Mouse (Mus musculus) lung, embryonic 14.5 days (tissue): ENCODE measurements around the gene Mat2a. TPM values are rescaled to one million over a fixed set of nuclear protein-coding genes. Genes with fewer than 3 reads are reported as not detected.
"Not testable (repeated sequence)": the region's sequence is repeated elsewhere in the genome, so short reads cannot be mapped to it uniquely, and the experiment has no call there.

Source experiments
- ATAC-seq: fragments of 200-750 bp; cut with Nextera tagmentation; 2 replicates; pipeline ENCODE4 v1.8.0; 2017; ENCODE audit warnings: mild to moderate bottlenecking, moderate TSS enrichment, moderate library complexity; ENCODE audit not compliant: insufficient read depth
- DNase-seq: peaks from one replicate; pipeline ENCODE4 v3.0.0-alpha.2; 2015
- H3K27ac ChIP-seq: fragments of 300-500 bp; sonication (generic); 2 replicates; pipeline ENCODE4 v1.5.1; 2014; ENCODE audit warnings: low read depth, mild to moderate bottlenecking, moderate library complexity
- H3K27me3 ChIP-seq: fragments of 300-500 bp; sonication (generic); 2 replicates; pipeline ENCODE4 v1.6.1; 2014; ENCODE audit warnings: low read length, control low read depth; ENCODE audit not compliant: insufficient read depth
- H3K36me3 ChIP-seq: fragments of 300-500 bp; sonication (generic); 2 replicates; pipeline ENCODE4 v1.6.1; 2014; ENCODE audit warnings: control low read depth; ENCODE audit not compliant: insufficient read depth
- H3K4me1 ChIP-seq: fragments of 300-500 bp; sonication (generic); 2 replicates; pipeline ENCODE4 v1.6.1; 2014; ENCODE audit warnings: antibody characterized with exemption, control low read depth; ENCODE audit not compliant: insufficient read depth
- H3K4me2 ChIP-seq: fragments of 300-500 bp; sonication (generic); 2 replicates; pipeline ENCODE4 v1.6.1; 2014; ENCODE audit warnings: mild to moderate bottlenecking
- H3K4me3 ChIP-seq: fragments of 300-500 bp; sonication (generic); 2 replicates; pipeline ENCODE4 v1.5.1; 2014; ENCODE audit warnings: low read depth, low read length
- H3K9ac ChIP-seq: fragments of 300-500 bp; sonication (generic); 2 replicates; pipeline ENCODE4 v1.6.1; 2014
- H3K9me3 ChIP-seq: fragments of 300-500 bp; sonication (generic); 2 replicates; pipeline ENCODE4 v1.6.1; 2016; ENCODE audit warnings: low read depth, low read length, control low read depth
- CTCF ChIP-seq: IDR thresholded peaks from 2 replicates; pipeline ENCODE4 v1.5.1; 2016; ENCODE audit warnings: antibody characterized with exemption, low read depth
- WGBS: fragments of 180-500 bp; shearing (Covaris S2); extraction: QIAGEN DNeasy Blood & Tissue Kit; methylation state at CpG from one replicate; pipeline ENCODE4 v1.1.7; 2014; 5-methylcytosine and 5-hydroxymethylcytosine counted together
- polyA plus RNA-seq: library from polyadenylated mRNA; unstranded; fragments of >200 nt; fragmentation: Nextera tagmentation; extraction: Ambion mirVana; gene quantifications from 2 replicates; pipeline ENCODE4 v1.2.1, GENCODE M21; 2014

The Mat2a gene
- polyA plus RNA-seq, 1 experiment from 2014 or later, result 402 TPM

DNA sequence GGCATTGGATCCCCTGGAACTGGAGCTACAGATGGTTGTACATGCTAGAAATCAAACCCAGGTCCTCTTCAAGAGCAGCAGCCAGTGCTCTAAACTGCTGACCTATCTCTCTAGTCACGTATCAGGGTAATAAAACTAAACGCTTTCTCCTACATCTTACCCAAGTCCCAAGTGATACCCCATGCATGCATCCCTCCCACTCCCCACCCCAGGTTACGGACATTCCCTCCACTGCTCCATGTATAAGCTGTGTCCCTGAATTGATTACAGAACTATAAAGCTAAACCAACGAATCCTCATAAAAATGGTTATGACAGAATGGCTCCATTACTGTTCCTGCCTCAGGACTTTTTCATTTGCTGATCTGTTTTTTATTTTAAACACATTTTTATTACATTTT lies 26.8 kb upstream of the Mat2a start:
- WGBS, result 80% methylated on average over 4 of the region's 4 CpGs
- Histone ChIP-seq H3K4me2 (no peak overlapping the region), H3K4me3 (no peak overlapping the region), H3K9ac (no peak overlapping the region), H3K9me3 (no peaks in the 10 kb centered on the region), H3K27me3 (no peaks in the 10 kb centered on the region), H3K4me1 (no peaks in the 10 kb centered on the region), H3K27ac (no peak overlapping the region), H3K36me3 (no peaks in the 10 kb centered on the region)
- no peak for ATAC-seq
- no peak for DNase-seq
- TF ChIP-seq CTCF, result no peak

GRCm38 (mm10) chr6:72465361-72466157 lies 26.2 kb upstream of the Mat2a start:
- Histone ChIP-seq H3K9ac (no peak overlapping the region), H3K4me3 (no peak overlapping the region), H3K36me3 (no peaks in the 10 kb centered on the region), H3K9me3 (no peaks in the 10 kb centered on the region), H3K4me2 (no peak overlapping the region), H3K27ac (no peak overlapping the region), H3K4me1 (no peaks in the 10 kb centered on the region), H3K27me3 (no peaks in the 10 kb centered on the region)
- DNase-seq, result peak; percentile 31
- TF ChIP-seq CTCF, result no peak
- 61% methylated on average over 8 of the region's 8 CpGs for WGBS
- ATAC-seq, result no peak

GRCm38 (mm10) chr6:72462550-72463257 lies 23.3 kb upstream of the Mat2a start:
- WGBS, result 73% methylated on average over 5 of the region's 5 CpGs
- H3K4me1 ChIP-seq, H3K4me3 ChIP-seq, ATAC-seq, H3K27me3 ChIP-seq, H3K9me3 ChIP-seq, H3K4me2 ChIP-seq, H3K9ac ChIP-seq, DNase-seq, H3K36me3 ChIP-seq, H3K27ac ChIP-seq: not testable (repeated sequence)

- Histone ChIP-seq H3K36me3 (no peaks in the 10 kb centered on the region), H3K9ac (no peak overlapping the region), H3K4me1 (0 out of 2 replicates have a peak, but pooled peaks cover 3% of the 10 kb centered on the region), H3K4me3 (no peak overlapping the region), H3K27ac (no peak overlapping the region), H3K4me2 (no peak overlapping the region), H3K9me3 (no peaks in the 10 kb centered on the region), H3K27me3 (no peaks in the 10 kb centered on the region)
- 27% methylated on average over 9 of the region's 9 CpGs for WGBS
- peak; percentile 35 for DNase-seq
- ATAC-seq, result peak; percentile 49
- TF ChIP-seq CTCF, result no peak
Measured at GRCm38 (mm10) chr6:72460036-72460801, 20.9 kb upstream of the Mat2a start.

GRCm38 (mm10) chr6:72458921-72459320 lies 19.6 kb upstream of the Mat2a start:
- H3K4me2 ChIP-seq, result 0 out of 2 replicates have a peak overlapping the region, but pooled peaks have one; percentile 5

GRCm38 (mm10) chr6:72458418-72458817 lies 19.1 kb upstream of the Mat2a start:
- Histone ChIP-seq H3K36me3 (no peaks in the 10 kb centered on the region), H3K9me3 (no peaks in the 10 kb centered on the region), H3K27me3 (no peaks in the 10 kb centered on the region), H3K4me3 (no peak overlapping the region), H3K4me2 (peak overlapping the region; percentile 5; the same call in 1 of the 2 replicates), H3K4me1 (peaks cover 12% of the 10 kb centered on the region), H3K9ac (0 out of 2 replicates have a peak overlapping the region, but pooled peaks have one; percentile 22), H3K27ac (no peak overlapping the region; the same call in 1 of the 2 replicates)
- no peak for ATAC-seq
- DNase-seq, result no peak
- 24% methylated on average over 7 of the region's 7 CpGs for WGBS
- TF ChIP-seq CTCF, result no peak

More at GRCm38 (mm10) chr6:72458921-72459320, 19.6 kb upstream of the Mat2a start:
- TF ChIP-seq CTCF, result no peak
- no peaks in the 10 kb centered on the region for H3K9me3 ChIP-seq
- no peak overlapping the region for H3K9ac ChIP-seq
- H3K36me3 ChIP-seq, result no peaks in the 10 kb centered on the region
- no peak for DNase-seq
- ATAC-seq, result no peak
- H3K27ac ChIP-seq, result no peak overlapping the region
- H3K4me3 ChIP-seq, result no peak overlapping the region
- peaks cover 11% of the 10 kb centered on the region for H3K4me1 ChIP-seq
- no peaks in the 10 kb centered on the region for H3K27me3 ChIP-seq
- 20% methylated on average over 5 of the region's 5 CpGs for WGBS

GRCm38 (mm10) chr6:72456567-72456966 lies 17.2 kb upstream of the Mat2a start:
- WGBS, result 65% methylated on average over 4 of the region's 4 CpGs
- TF ChIP-seq CTCF, result no peak
- Histone ChIP-seq H3K4me2 (no peak overlapping the region), H3K9ac (no peak overlapping the region), H3K27ac (no peak overlapping the region), H3K27me3 (no peaks in the 10 kb centered on the region), H3K4me1 (peaks cover 12% of the 10 kb centered on the region), H3K4me3 (no peak overlapping the region), H3K36me3 (no peaks in the 10 kb centered on the region), H3K9me3 (no peaks in the 10 kb centered on the region)
- ATAC-seq (no peak), DNase-seq (no peak)
